In genomic region chr4:126156617-126157016, GRCm38 (mm10) we compare ENCODE assay signal across 8 mouse cellular contexts. TPM values are rescaled to one million over a fixed set of nuclear protein-coding genes. Genes with fewer than 3 reads are reported as not detected.
A peak's percentile ranks its signal among the peaks of the same experiment; 100 is the strongest.
DNase-seq lines count a peak whose midpoint lies in the region; ATAC-seq and TF ChIP-seq lines count a peak whose summit lies in the region.

No protein-coding gene starts in this region.

- no peaks in the 10 kb centered on the region for H3K27me3 ChIP-seq in lung, embryonic 15.5 days
- no peaks in the 10 kb centered on the region for H3K27me3 ChIP-seq in limb, embryonic 11.5 days (ENCODE audit: control insufficient read depth, insufficient read depth, low read length)
- H3K27me3 ChIP-seq in stomach, postnatal 0 days (ENCODE audit: control insufficient read depth, insufficient read depth, low read length): no peaks in the 10 kb centered on the region

- no peak for DNase-seq in lung, postnatal 14 days
- no peak for DNase-seq in brain, embryonic 14.5 days (ENCODE audit: low read depth)
- DNase-seq in limb, embryonic 11.5 days (ENCODE audit: low spot score): peak; percentile 53
- DNase-seq in stomach, postnatal 0 days (ENCODE audit: low spot score): no peak
- DNase-seq in layer of hippocampus, postnatal 25 days (ENCODE audit: extremely low spot score in 1 of 2, low spot score in 1 of 2): no peak
- DNase-seq in left cerebral cortex, postnatal 25 days (ENCODE audit: low spot score in 2 of 2): no peak

- ATAC-seq in lung, embryonic 15.5 days (ENCODE audit: borderline replicate concordance, extremely low read depth, low FRiP score, low TSS enrichment): no peak
- ATAC-seq in limb, embryonic 11.5 days (ENCODE audit: insufficient number of reproducible peaks, low FRiP score, low TSS enrichment, low read depth): no peak
- ATAC-seq in stomach, postnatal 0 days (ENCODE audit: low FRiP score, low TSS enrichment): no peak
- ATAC-seq in cerebellum, adult (ENCODE audit: insufficient number of reproducible peaks, low FRiP score, low TSS enrichment): no peak

- no peak for TF ChIP-seq EP300 in stomach, postnatal 0 days (optimal IDR thresholded peaks at IDR 0.05)

- peak overlapping the region; percentile 78; the same call in 1 of the 2 replicates for H3K27ac ChIP-seq in lung, embryonic 15.5 days
- no peak overlapping the region for H3K27ac ChIP-seq in limb, embryonic 11.5 days (replicated peaks; ENCODE audit: low read depth, low read length)
- H3K27ac ChIP-seq in stomach, postnatal 0 days (replicated peaks): no peak overlapping the region

- no peak overlapping the region for H3K9ac ChIP-seq in lung, embryonic 15.5 days
- H3K9ac ChIP-seq in limb, embryonic 11.5 days (ENCODE audit: low read length): no peak overlapping the region
- no peak overlapping the region for H3K9ac ChIP-seq in stomach, postnatal 0 days (ENCODE audit: low read length)

- TF ChIP-seq CTCF in brain, embryonic 14.5 days (IDR thresholded peaks at IDR 0.05; ENCODE audit: borderline replicate concordance, extremely low read depth, insufficient read depth, insufficient read length): peak; percentile 63
- TF ChIP-seq CTCF in stomach, postnatal 0 days (IDR thresholded peaks at IDR 0.05; ENCODE audit: low read depth): peak; percentile 77

- WGBS in lung, embryonic 15.5 days: 66% methylated on average over 5 of the region's 5 CpGs
- 55% methylated on average over 5 of the region's 5 CpGs for WGBS in limb, embryonic 11.5 days
- 61% methylated on average over 5 of the region's 5 CpGs for WGBS in stomach, postnatal 0 days

- no peak overlapping the region for H3K4me2 ChIP-seq in lung, embryonic 15.5 days
- H3K4me2 ChIP-seq in limb, embryonic 11.5 days (ENCODE audit: low read depth, severe bottlenecking): no peak overlapping the region
- no peak overlapping the region for H3K4me2 ChIP-seq in stomach, postnatal 0 days (replicated peaks; ENCODE audit: low read depth)

- H3K9me3 ChIP-seq in lung, embryonic 15.5 days: no peaks in the 10 kb centered on the region
- H3K9me3 ChIP-seq in limb, embryonic 11.5 days (ENCODE audit: control insufficient read depth, low read length): no peaks in the 10 kb centered on the region
- H3K9me3 ChIP-seq in stomach, postnatal 0 days (ENCODE audit: control insufficient read depth, low read length): no peaks in the 10 kb centered on the region

- H3K36me3 ChIP-seq in lung, embryonic 15.5 days: peaks cover 12% of the 10 kb centered on the region; the same call in 1 of the 2 replicates
- H3K36me3 ChIP-seq in limb, embryonic 11.5 days (ENCODE audit: control insufficient read depth, insufficient read depth, low read length): no peaks in the 10 kb centered on the region
- H3K36me3 ChIP-seq in stomach, postnatal 0 days (ENCODE audit: control insufficient read depth, insufficient read depth, low read length): peaks cover 3% of the 10 kb centered on the region; the same call in 1 of the 2 replicates

- intact Hi-C loops in left cerebral cortex, postnatal 25 days (cut with DNase I): loop anchor here (5.0 kb wide), 1 partner anchor 69 kb away; no protein-coding TSS in a partner anchor

- H3K4me1 ChIP-seq in lung, embryonic 15.5 days: peaks cover 40% of the 10 kb centered on the region
- H3K4me1 ChIP-seq in limb, embryonic 11.5 days (ENCODE audit: control insufficient read depth, insufficient read depth, low read length): peaks cover 15% of the 10 kb centered on the region
- no peaks in the 10 kb centered on the region for H3K4me1 ChIP-seq in stomach, postnatal 0 days (replicated peaks; ENCODE audit: control insufficient read depth, insufficient read depth)

- TF ChIP-seq POLR2A in brain, embryonic 14.5 days (IDR thresholded peaks at IDR 0.05; ENCODE audit: borderline replicate concordance, extremely low read depth, insufficient read depth, insufficient read length, poor library complexity, severe bottlenecking): no peak

- no peak overlapping the region for H3K4me3 ChIP-seq in lung, embryonic 15.5 days
- no peak overlapping the region for H3K4me3 ChIP-seq in limb, embryonic 11.5 days (ENCODE audit: low read depth, low read length)
- no peak overlapping the region for H3K4me3 ChIP-seq in stomach, postnatal 0 days (ENCODE audit: low read depth, low read length)

RNA-seq across cellular contexts. Expression of gene Sh3d21, which starts 6.7 kb away (rescaled TPM):
- polyA plus RNA-seq in lung, embryonic 15.5 days (2015; fragmentation: Nextera tagmentation; extraction: Ambion mirVana): 7.2 and 9.4 TPM in 2 replicates
- polyA plus RNA-seq in brain, embryonic 14.5 days (2012; rRNA removed): 0.66 and 0.81 TPM in 2 replicates
- 5.4 and 5.5 TPM in 2 replicates for polyA plus RNA-seq in limb, embryonic 11.5 days (2014; fragmentation: Nextera tagmentation; extraction: Ambion mirVana)
- polyA plus RNA-seq in stomach, postnatal 0 days (2015; fragmentation: Nextera tagmentation; extraction: Ambion mirVana): 8.4 and 12.0 TPM in 2 replicates
- 1 to 10 TPM in 1 of 2 experiments, under 1 TPM in 1; 0.62 to 1.0 TPM for total RNA-seq in layer of hippocampus, postnatal 25 days (2021)
- total RNA-seq in left cerebral cortex, postnatal 25 days (2021): under 1 TPM; 0.27 to 0.69 TPM

RNA-seq across cellular contexts. Expression of gene Eva1b, which starts 9.1 kb away (rescaled TPM):
- polyA plus RNA-seq in lung, embryonic 15.5 days (2015; fragmentation: Nextera tagmentation; extraction: Ambion mirVana): 95.9 and 101 TPM in 2 replicates
- polyA plus RNA-seq in brain, embryonic 14.5 days (2012; rRNA removed): 20.7 and 23.1 TPM in 2 replicates
- polyA plus RNA-seq in limb, embryonic 11.5 days (2014; fragmentation: Nextera tagmentation; extraction: Ambion mirVana): 64.3 and 70.3 TPM in 2 replicates
- 39.7 and 39.9 TPM in 2 replicates for polyA plus RNA-seq in stomach, postnatal 0 days (2015; fragmentation: Nextera tagmentation; extraction: Ambion mirVana)
- total RNA-seq in layer of hippocampus, postnatal 25 days (2021): 1 to 10 TPM; 2.8 to 3.1 TPM
- total RNA-seq in left cerebral cortex, postnatal 25 days (2021): 1 to 10 TPM; 4.1 to 4.4 TPM

RNA-seq across cellular contexts. Expression of gene Thrap3, which starts 45.9 kb away (rescaled TPM):
- polyA plus RNA-seq in lung, embryonic 15.5 days (2015; fragmentation: Nextera tagmentation; extraction: Ambion mirVana): 228 and 230 TPM in 2 replicates
- 108 and 133 TPM in 2 replicates for polyA plus RNA-seq in brain, embryonic 14.5 days (2012; rRNA removed)
- polyA plus RNA-seq in limb, embryonic 11.5 days (2014; fragmentation: Nextera tagmentation; extraction: Ambion mirVana): 247 and 264 TPM in 2 replicates
- 70.3 and 78.7 TPM in 2 replicates for polyA plus RNA-seq in stomach, postnatal 0 days (2015; fragmentation: Nextera tagmentation; extraction: Ambion mirVana)
- 100 to 1,000 TPM; 133 to 154 TPM for total RNA-seq in layer of hippocampus, postnatal 25 days (2021)
- 100 to 1,000 TPM; 133 to 147 TPM for total RNA-seq in left cerebral cortex, postnatal 25 days (2021)

RNA-seq across cellular contexts. Expression of gene Stk40, which starts 52.9 kb away (rescaled TPM):
- polyA plus RNA-seq in lung, embryonic 15.5 days (2015; fragmentation: Nextera tagmentation; extraction: Ambion mirVana): 37.8 and 40.7 TPM in 2 replicates
- 19.6 and 28.1 TPM in 2 replicates for polyA plus RNA-seq in brain, embryonic 14.5 days (2012; rRNA removed)
- polyA plus RNA-seq in limb, embryonic 11.5 days (2014; fragmentation: Nextera tagmentation; extraction: Ambion mirVana): 27.8 and 30.4 TPM in 2 replicates
- 17.3 and 20.2 TPM in 2 replicates for polyA plus RNA-seq in stomach, postnatal 0 days (2015; fragmentation: Nextera tagmentation; extraction: Ambion mirVana)
- 10 to 100 TPM; 23.7 to 26.1 TPM for total RNA-seq in layer of hippocampus, postnatal 25 days (2021)
- 10 to 100 TPM; 33.9 to 35.6 TPM for total RNA-seq in left cerebral cortex, postnatal 25 days (2021)
